ENCODE assay signal across 29 mouse cellular contexts in the genomic region with DNA sequence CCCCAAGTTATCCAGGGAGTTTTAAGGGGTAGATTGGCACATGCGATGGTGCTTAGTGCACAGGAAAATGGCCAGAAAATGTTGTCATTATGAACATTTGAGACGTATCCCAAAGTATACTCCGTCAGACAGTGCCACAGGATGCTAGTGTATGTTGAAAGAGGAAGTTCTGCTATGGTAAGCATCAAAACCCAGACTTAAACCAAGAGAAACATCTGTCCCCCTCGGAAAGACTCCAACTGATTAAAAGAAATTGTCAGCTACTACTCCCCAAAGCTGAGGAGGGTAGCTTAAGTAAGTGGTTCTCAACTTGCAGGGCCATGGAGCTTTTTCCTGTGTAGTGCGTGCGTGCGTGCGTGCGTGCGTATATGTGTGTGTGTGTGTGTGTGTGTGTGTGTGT. TPM values are rescaled to one million over a fixed set of nuclear protein-coding genes. Genes with fewer than 3 reads are reported as not detected.
"Had no signal": no experiment of that assay in that cellular context is flagged by ENCODE, and none has a peak within 500 bp of the region (broad histone marks: within the 10 kb centered on the region; RNA-seq: fewer than 3 reads in every experiment).

No protein-coding gene starts in this region.

- H3K4me3 ChIP-seq: left cerebral cortex, adult 2 months had no signal

- H3K27me3 ChIP-seq: neural tube, embryonic 12.5 days; stomach, embryonic 15.5 days had no signal

- H3K4me1 ChIP-seq: stomach, embryonic 15.5 days had no signal

- H3K27ac ChIP-seq: left cerebral cortex, adult 2 months; limb, embryonic 13.5 days; liver, embryonic 12.5 days; liver, embryonic 15.5 days; neural tube, embryonic 12.5 days; neural tube, embryonic 15.5 days; stomach, embryonic 15.5 days had no signal

- H3K9me3 ChIP-seq: limb, embryonic 10.5 days; limb, embryonic 13.5 days; liver, embryonic 12.5 days; liver, embryonic 15.5 days; megakaryocyte, embryonic 14.5 days; neural tube, embryonic 12.5 days; neural tube, embryonic 15.5 days; stomach, embryonic 15.5 days had no signal

- H3K36me3 ChIP-seq: limb, embryonic 10.5 days; limb, embryonic 13.5 days; liver, embryonic 12.5 days; liver, embryonic 15.5 days; neural tube, embryonic 12.5 days; neural tube, embryonic 15.5 days; stomach, embryonic 15.5 days had no signal

- DNase-seq: kidney, adult 2 months; kidney, postnatal 10 days; kidney, postnatal 36 days; layer of hippocampus, postnatal 36 days; liver; lung, adult 2 months; lung, postnatal 14 days; lung, postnatal 4 days; midbrain, embryonic 14.5 days; right cerebral cortex, adult 18-20 months; right cerebral cortex, postnatal 14 days; right cerebral cortex, postnatal 4 days; thymus, postnatal 25 days had no signal

- H3K9ac ChIP-seq: neural tube, embryonic 12.5 days; stomach, embryonic 15.5 days had no signal

RNA-seq across cellular contexts. Expression of a gene that starts 12.6 kb away (rescaled TPM):
- total RNA-seq: layer of hippocampus, adult 8-10 months; layer of hippocampus, postnatal 10 days; layer of hippocampus, postnatal 36 days; left cerebral cortex, adult 2 months; left cerebral cortex, postnatal 14 days had no signal
- polyA plus RNA-seq: kidney, adult 2 months; kidney, embryonic 14.5 days; limb, embryonic 13.5 days; liver, embryonic 12.5 days; liver, embryonic 15.5 days; lung, adult 2 months; lung, embryonic 16.5 days; stomach, embryonic 15.5 days; thymus, postnatal 0 days had no signal

RNA-seq across cellular contexts. Expression of a gene that starts 22.6 kb away (rescaled TPM):
- total RNA-seq: layer of hippocampus, adult 8-10 months; layer of hippocampus, postnatal 10 days; layer of hippocampus, postnatal 36 days; left cerebral cortex, adult 2 months; left cerebral cortex, postnatal 14 days had no signal
- polyA plus RNA-seq: kidney, adult 2 months; kidney, embryonic 14.5 days; limb, embryonic 10.5 days; limb, embryonic 13.5 days; liver, embryonic 12.5 days; liver, embryonic 15.5 days; lung, adult 2 months; lung, embryonic 16.5 days; midbrain, embryonic 11.5 days; midbrain, embryonic 14.5 days; neural tube, embryonic 12.5 days; neural tube, embryonic 15.5 days; stomach, embryonic 15.5 days; thymus, postnatal 0 days had no signal

RNA-seq across cellular contexts. Expression of a gene that starts 23.8 kb away (rescaled TPM):
- total RNA-seq: layer of hippocampus, adult 8-10 months; layer of hippocampus, postnatal 10 days; layer of hippocampus, postnatal 36 days; left cerebral cortex, adult 2 months; left cerebral cortex, postnatal 14 days had no signal
- polyA plus RNA-seq: kidney, adult 2 months; kidney, embryonic 14.5 days; lung, adult 2 months; thymus, postnatal 0 days had no signal

RNA-seq across cellular contexts. Expression of a gene that starts 28.8 kb away (rescaled TPM):
- total RNA-seq: layer of hippocampus, adult 8-10 months; layer of hippocampus, postnatal 10 days; layer of hippocampus, postnatal 36 days; left cerebral cortex, adult 2 months; left cerebral cortex, postnatal 14 days had no signal
- polyA plus RNA-seq: kidney, adult 2 months; kidney, embryonic 14.5 days; limb, embryonic 10.5 days; limb, embryonic 13.5 days; liver, embryonic 12.5 days; liver, embryonic 15.5 days; lung, adult 2 months; lung, embryonic 16.5 days; midbrain, embryonic 11.5 days; midbrain, embryonic 14.5 days; neural tube, embryonic 12.5 days; neural tube, embryonic 15.5 days; stomach, embryonic 15.5 days; thymus, postnatal 0 days had no signal

RNA-seq across cellular contexts. Expression of a gene that starts 30.4 kb away (rescaled TPM):
- total RNA-seq: layer of hippocampus, adult 8-10 months; layer of hippocampus, postnatal 10 days; layer of hippocampus, postnatal 36 days; left cerebral cortex, adult 2 months; left cerebral cortex, postnatal 14 days had no signal
- polyA plus RNA-seq: kidney, adult 2 months; lung, adult 2 months had no signal
